Mouse (Mus musculus): ENCODE data around the gene Gramd1b.

The Gramd1b gene

DNA sequence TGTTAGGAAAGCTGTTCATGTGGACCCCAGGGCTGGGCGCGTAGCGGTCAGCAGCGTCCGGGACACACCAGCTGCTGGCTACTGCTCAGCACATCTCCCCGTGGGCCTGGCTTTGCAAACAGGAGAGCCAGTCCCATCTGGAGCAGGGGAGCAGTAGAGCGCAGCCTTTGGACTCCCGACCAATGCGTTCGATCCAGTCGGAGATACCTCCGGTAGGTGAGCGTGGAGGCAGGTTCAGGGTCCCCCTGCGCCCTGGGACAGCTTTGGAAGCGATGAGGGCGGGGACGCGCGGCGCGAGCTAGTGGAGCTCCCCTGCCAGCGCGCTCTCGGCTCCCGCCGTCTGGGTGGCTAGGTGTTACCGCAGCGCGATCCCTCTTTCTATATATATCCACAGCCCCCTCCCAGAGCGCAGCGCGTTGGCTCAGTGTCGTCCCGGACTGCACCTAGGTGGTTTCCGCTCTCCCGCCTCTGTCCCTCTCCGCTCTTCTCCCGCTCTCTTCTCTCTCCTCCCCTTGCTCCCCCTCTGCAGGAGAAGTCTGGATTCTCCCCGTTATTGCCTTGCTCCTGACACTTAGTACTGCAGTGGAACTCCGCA is at the start of gene Gramd1b:
TSS of gene Gramd1b (minus strand) at position 357 of the 595 bp plus-strand sequence.
- ChIA-PET POLR2A (interaction anchor here in 1 of 4 experiments (1.5 kb wide), 1 partner anchor 8 kb away, joined by 4 read pairs; no protein-coding TSS in a partner anchor), CTCF (interaction anchor here in 1 of 4 experiments (0.6 to 1.0 kb wide), 3 partner anchors 64 to 219 kb away, joined by 3 to 4 read pairs (median 3); no protein-coding TSS in a partner anchor)

DNA sequence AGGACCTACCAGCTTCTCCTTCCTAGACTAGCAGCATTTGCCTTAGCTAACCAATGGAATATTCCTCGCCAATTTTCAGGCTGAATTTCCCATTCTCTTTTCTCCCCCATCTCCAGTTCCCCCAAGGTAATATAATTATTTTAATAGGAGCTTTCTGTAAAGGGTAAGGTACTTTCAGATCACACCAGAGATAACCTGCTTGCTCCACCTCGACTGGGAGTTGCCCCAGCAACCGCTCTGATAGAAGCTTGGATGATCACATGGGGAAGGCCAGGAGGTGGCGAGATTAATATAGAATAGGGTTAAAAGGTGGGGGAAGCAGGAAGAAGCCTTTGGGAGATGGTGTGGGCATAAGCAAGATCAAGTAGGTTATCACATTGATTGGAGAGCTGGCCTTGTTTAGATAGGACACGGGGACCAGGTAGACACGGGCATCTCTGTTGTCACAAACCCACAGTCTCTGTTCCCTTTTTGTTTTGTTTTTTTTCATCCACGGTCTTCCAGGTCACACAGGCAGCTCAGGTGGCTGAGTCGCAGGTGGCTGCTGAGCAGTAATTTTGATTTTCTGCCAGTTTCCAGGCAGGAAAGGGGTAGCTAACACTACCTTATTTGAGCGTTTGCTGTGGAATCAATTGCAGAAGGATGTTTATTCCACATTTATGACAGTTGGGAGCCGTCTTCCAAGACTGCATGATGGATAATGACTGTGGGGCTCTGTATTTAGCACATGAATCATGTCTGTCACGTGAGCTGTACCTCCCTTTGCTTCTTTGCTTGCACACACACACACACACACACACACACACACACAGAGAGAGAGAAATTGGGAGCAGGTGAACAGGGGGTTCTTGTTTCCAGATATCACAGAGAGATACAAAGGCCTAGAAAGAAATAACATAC is 47.8 kb upstream of the Gramd1b start:
- ChIA-PET POLR2A (interaction anchor here in 2 of 4 experiments (0.5 to 0.6 kb wide), 2 partner anchors 170 to 212 kb away, joined by 3 to 4 read pairs; no protein-coding TSS in a partner anchor), CTCF (interaction anchor here in 2 of 4 experiments (0.7 kb wide), 2 partner anchors 38 to 1211 kb away, joined by 3 to 10 read pairs; no protein-coding TSS in a partner anchor)

DNA sequence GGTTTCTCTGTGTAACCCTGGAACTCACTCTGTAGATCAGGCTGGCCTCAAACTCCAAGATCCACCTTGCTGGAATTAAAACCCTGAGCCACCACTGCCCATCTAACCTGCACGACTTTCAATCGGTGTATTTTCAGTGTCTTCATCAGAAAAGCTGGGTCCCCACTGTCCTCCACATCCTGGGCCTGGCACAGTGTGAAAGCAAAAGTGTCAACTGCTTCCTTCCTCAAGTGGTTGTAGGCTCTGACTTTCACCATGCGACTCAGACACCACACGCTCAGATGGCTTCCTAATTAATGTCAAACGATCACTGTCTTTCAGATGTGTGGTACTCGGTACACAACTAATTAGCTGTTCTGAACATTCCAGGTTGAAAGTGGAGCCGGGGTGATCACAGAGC is 45.9 kb upstream of the Gramd1b start:
- POLR2A ChIA-PET: no interaction called here
- CTCF ChIA-PET: no interaction called here

DNA sequence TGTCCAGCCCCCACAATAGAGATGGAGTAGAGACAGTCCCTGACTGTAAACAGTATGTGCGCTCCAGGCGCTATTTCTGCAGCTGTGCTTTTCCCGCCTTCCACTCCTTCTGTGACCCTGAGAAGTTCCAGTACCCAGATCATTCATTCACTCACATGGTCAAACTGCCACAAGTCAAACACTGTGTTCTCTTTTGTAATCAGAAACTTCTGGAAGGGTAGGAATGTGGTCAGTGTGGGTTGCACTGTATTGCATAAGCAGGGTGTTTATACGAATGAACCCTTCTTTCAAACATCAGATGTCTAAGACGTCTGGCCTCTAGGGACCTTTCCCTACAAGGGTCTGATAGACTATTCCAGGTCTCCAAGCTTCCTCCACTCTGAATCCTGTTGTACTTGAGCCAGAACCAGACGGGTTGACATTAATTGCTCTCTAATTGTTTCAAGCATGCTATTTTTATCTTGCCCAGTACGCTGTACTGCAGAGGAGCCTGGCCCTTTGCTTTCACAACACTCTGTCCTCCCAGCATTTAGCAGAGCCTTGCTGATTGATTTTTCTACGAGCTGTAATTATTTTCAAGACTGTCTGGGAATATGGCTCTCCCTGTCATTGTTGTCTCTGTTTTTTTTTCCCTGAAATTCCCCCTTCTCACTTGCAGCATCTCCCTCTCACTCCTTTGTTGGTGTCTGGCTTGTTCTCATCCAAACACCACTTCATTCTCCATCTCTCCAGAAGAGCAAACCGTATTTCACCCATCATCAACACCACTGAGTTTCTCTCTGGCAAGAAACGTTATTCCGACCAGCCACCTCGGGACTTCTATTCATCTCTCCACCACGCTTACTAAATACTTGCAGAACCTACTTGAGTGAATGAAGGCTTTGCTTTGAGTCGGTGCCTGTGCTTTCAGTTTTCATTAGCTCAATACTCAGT is 44.1 kb upstream of the Gramd1b start:
- CTCF ChIA-PET: no interaction called here
- POLR2A ChIA-PET: interaction anchor here in 1 of 4 experiments (1.2 kb wide), 1 partner anchor 41 kb away, joined by 3 read pairs; no protein-coding TSS in a partner anchor

DNA sequence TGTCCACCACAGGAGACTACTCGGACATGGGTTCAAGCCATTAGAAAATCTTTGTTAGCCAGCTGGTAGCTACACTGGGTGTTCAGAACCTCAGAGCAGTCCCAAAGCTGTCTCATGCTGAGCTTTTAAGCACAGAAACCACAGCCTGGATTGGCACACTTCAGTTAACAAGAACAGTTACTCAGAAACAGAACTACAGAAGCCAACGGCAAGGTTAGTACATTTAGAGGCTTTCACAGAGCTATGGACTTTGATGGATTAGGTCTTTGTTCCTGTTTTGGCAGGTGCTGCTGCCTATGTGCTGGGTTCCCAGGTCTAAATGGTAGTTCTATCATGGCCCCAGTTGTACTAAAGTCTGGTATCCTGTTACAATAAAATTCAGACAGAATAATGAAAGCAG is 40.1 kb upstream of the Gramd1b start:
- POLR2A ChIA-PET: interaction anchor here in 2 of 4 experiments (0.6 to 1.7 kb wide), 3 partner anchors 8 to 37 kb away, joined by 3 to 5 read pairs (median 3); no protein-coding TSS in a partner anchor
- CTCF ChIA-PET: no interaction called here

DNA sequence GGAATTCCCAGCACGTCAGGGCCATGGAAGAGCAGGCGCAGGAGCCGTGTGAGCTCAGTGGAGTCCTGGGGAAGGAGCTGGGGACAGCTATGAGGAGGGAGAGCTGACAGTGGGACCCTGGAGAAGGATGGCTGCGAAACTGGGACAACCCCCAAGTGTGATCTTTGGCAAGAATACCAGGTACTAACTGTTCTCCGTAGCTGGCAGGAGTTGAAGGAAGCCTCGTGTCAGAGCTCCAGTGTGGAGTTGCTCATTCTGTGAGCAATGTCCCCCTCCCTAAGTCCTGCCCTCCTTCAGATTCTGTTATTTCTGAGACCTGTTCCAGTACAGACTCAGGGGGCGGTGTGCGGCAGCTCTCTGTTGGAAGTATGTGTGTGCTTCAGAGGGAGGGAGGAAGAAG is 36.9 kb upstream of the Gramd1b start:
- ChIA-PET POLR2A (interaction anchor here in 2 of 4 experiments (0.6 to 2.3 kb wide), 3 partner anchors 10 to 86 kb away, joined by 3 to 9 read pairs (median 3); no protein-coding TSS in a partner anchor), CTCF (interaction anchor here in 1 of 4 experiments (1.5 kb wide), 1 partner anchor 15 kb away, joined by 4 read pairs; no protein-coding TSS in a partner anchor)

DNA sequence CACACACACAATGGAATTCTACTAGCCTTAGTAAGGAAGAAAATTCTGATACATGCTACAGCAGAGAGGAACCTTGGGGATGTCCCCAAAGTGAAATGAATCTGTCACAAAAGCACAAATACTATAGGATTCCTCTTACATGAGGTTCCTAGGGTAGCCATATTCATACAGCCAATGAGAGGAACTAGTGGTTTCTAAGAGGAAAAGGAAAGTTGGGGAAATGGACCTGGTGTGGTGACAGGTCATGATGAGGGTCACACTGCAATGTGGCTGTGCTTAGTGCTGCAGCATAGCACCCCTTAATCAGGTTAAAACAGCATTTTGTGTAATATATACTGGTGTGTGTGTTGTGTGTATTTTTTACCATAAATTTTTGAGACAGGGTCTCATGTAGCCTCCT is 32.6 kb upstream of the Gramd1b start:
- POLR2A ChIA-PET: interaction anchor here in 1 of 4 experiments (1.6 kb wide), 1 partner anchor 8 kb away, joined by 5 read pairs; no protein-coding TSS in a partner anchor

DNA sequence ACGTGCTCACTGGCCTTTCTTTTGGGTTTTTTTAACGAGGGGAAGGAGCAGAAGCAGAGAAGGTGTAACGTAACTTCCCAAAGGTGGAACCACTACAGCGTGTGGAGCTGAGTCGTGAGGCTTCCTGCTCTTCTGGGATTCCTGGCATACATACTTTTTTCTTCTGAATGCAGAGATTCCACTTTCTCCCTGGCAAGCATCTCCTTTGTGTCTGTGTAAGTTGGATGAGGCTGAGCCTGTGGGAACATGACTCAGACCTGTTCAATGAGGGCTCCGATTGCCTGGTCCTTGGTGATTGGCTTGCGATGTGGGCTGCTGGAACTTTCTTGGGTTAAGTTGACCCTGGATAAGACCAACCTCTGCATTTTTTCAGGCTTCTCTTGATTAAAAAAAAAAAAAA is 28.5 kb upstream of the Gramd1b start:
- POLR2A ChIA-PET: interaction anchor here in 1 of 4 experiments (0.6 kb wide), 1 partner anchor 73 kb away, joined by 3 read pairs; no protein-coding TSS in a partner anchor
- CTCF ChIA-PET: interaction anchor here in 1 of 4 experiments (1.0 kb wide), 1 partner anchor 57 kb away, joined by 3 read pairs; no protein-coding TSS in a partner anchor

More for the DNA sequence above, 32.6 kb upstream of the Gramd1b start:
- CTCF ChIA-PET: no interaction called here

DNA sequence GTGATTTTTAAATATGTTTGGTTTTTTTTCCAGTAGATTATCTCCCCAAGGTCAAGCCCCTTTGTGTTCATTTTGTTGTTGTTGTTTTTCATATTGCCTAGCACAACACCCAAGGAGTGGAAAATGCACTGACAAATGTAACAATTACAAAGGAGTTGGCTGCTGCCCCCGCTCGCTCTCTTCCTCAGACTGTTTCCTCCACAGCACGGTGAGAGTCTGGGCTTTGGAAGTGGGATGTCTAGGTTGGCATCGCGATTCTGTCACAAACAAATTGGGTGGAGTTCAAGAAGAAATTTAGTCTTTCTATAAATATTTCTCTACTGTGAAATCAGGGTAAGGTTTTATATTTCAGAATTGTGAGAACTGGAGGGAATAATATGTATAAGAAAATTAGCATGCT is 26.6 kb upstream of the Gramd1b start:
- CTCF ChIA-PET: no interaction called here
- POLR2A ChIA-PET: no interaction called here

DNA sequence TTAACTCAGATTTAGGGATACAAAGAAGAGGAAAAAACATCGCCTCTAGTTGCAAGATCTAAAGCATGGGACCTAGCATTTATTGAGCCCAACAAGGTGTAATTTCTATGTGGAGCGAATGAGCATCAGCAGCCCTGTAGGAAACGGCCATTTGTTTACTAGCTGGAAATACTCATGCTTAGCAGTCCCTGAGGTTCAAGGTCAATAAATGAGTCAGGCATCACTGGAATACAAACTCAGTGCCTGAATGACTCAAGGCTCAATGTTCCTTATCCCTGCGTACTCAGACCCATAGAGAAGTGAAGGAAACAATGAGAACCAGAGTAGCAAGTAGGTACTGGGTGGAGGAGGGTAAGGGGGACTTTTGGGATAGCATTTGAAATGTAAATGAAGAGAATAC is 25.2 kb upstream of the Gramd1b start:
- CTCF ChIA-PET: no interaction called here

DNA sequence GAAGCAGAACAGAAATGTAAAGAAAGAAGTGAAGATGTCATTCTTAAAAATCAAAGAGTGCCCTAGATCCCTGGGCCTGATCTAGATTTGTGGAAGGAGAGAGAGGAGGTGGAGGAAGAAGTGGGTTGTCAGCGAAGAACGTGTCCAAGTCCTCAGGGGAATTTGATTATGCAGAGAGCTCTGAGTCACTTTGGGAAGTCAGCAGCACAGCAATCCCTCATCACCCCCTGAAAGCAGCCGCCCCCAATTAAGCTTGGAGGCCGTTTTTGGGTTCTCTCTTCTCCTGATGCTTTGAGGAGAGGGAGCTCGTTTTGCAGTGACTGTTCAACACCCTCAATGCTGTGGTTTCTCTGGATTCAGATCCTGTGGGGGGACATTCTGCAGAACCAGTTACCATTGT is 24.1 kb upstream of the Gramd1b start:
- ChIA-PET POLR2A (interaction anchor here in 1 of 4 experiments (0.7 kb wide), 1 partner anchor 550 kb away, joined by 3 read pairs; no protein-coding TSS in a partner anchor), CTCF (no interaction called here)

More for the DNA sequence above, 25.2 kb upstream of the Gramd1b start:
- POLR2A ChIA-PET: no interaction called here

DNA sequence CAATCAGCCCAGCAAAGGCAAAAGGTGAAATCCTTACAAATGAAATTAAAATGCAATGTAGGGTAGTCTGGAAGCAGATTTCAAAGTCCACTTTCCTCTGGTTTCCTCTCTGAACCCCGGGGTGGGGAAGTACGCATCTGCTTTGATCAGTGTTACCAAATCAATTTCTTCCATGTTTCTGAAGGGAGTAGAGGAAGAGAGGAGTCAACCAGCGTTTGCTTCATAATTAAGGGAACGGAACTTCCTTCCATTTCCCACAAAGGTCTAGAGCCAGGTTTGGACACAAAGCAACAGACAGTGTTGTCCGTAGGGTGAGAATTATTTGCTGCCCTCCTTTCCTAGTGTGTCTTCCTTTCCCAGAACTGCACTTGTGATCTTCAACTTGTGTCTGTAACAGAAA is 16.7 kb upstream of the Gramd1b start:
- ChIA-PET POLR2A (no interaction called here), CTCF (interaction anchor here in 1 of 4 experiments (0.7 kb wide), 1 partner anchor 9 kb away, joined by 3 read pairs; no protein-coding TSS in a partner anchor)

DNA sequence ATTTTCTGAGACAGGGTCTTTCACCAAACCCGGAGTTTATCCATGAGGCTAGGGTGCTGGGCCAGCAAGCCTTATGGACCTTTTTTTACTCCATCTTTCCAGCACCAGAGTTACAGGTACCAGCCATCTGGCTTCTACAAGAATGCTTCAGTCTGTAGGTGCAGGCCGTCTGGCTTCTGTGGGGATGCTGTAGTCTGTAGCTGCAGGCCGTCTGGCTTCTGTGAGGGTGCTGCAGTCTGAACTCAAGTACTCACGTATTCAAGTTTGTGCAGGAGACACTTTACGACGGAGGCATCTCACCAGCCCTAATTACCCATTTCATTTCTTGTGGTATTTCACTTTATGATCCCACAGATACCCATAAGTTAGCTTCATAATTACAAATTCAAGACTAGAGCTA is 14.0 kb upstream of the Gramd1b start:
- POLR2A ChIA-PET: no interaction called here
- CTCF ChIA-PET: interaction anchor here in 1 of 4 experiments (0.6 kb wide), 1 partner anchor 1011 kb away, joined by 5 read pairs; no protein-coding TSS in a partner anchor

DNA sequence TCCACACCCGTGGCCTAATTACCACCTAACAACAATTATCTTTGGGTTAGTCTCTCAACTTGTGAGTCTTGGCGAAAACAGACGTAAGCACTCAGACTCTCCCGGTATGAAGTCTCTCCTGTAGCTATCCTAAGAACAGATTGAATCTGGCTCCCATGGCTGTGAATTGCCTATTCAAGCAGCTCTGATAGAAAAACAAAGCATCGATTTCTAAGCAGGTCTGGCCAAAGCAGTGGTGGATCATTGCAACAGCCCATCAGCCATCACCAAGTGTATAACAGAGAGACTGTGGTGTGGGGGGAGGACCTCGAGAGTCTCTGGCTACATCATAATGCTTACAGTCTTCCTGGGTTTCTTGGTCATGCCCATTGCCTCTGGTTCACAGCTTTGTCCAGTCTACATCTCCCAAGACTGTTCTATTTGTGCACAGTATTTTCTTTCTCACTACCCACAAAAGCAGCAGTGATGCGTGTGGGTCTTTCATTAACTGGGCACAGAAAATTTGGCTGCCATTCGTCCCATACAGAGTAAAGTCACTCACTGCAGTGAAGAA is 8.5 kb upstream of the Gramd1b start:
- ChIA-PET CTCF (no interaction called here), POLR2A (interaction anchor here in 1 of 4 experiments (0.5 kb wide), 1 partner anchor 265 kb away, joined by 3 read pairs; no protein-coding TSS in a partner anchor)

DNA sequence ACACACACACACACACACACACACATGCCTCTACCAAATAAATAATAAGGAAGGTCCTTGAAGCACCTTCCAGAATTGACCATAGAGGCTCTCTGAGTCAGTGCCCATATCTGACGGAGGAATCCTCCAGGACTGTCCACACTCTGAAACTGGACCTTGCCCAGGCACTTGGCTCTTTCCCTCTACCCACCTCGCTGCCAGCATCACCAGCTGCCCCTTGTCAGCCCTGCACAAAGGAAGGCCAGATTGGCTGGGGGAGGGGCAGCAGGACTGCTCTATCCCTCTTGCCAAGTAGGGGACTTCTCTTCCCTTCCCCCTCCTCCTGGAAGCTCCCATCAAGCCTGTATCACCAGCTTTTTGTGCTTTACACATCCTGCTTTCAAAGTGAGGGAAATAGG is 6.5 kb upstream of the Gramd1b start:
- ChIA-PET CTCF (interaction anchor here in 1 of 4 experiments (0.6 kb wide), 1 partner anchor 69 kb away, joined by 3 read pairs; no protein-coding TSS in a partner anchor), POLR2A (no interaction called here)

DNA sequence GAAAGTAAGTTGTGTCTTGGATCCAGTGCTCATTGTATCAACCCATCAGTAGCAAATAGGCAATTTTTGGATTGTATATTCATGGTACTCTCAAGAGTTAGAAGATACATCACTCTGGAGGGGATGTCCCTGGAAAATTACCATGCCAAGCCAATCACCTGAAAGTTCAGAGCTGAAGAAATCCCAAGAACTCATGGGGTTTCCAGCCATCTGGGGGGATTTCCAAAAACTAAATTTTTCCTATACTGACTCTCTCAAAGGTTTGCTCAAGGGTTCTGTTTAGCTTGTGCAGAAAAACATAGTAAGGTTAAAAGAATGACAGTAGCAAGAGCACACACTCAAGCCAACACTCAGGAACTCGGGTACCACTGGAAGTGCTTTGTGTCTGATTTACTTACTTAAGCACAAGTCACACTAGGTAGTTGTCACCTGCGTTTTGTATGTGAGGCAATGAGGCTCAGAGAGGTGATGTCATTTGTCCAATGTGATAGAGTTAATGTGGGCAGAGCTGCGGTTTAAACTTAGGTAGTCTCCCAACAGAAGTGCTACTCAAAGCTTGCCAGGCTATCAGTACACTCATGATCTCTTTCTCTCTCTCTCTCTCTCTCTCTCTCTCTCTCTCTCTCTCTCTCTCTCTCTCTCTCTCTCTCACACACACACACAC is 6.0 kb upstream of the Gramd1b start:
- ChIA-PET CTCF (interaction anchor here in 2 of 4 experiments (0.6 kb wide), 2 partner anchors 69 to 198 kb away, joined by 3 to 7 read pairs; no protein-coding TSS in a partner anchor), POLR2A (interaction anchor here in 1 of 4 experiments (0.7 kb wide), 1 partner anchor 137 kb away, joined by 4 read pairs; no protein-coding TSS in a partner anchor)

DNA sequence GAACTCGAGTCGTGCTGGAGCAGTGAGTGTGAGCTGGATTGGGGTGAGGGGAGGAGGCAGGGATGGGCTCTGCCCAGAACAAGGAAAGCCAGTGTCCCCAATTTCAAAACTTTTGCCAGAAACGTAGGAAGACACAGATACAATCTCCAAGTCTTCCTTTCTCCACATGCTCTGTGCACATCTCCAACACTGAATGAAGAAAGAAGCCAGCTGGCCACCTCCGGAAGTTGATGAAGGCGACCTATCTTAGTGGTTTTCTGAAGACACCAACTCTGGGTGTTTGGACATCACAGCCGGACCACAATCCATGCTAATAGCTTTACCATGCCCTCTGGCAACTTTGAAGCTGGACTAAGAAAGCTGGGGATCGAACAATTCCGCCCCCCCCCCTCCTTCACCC is 647 bp downstream of the Gramd1b start:
- ChIA-PET POLR2A (interaction anchor here in 3 of 4 experiments (0.6 to 1.5 kb wide), 3 partner anchors 8 to 227 kb away, joined by 3 to 4 read pairs (median 4); no protein-coding TSS in a partner anchor), CTCF (interaction anchor here in 2 of 4 experiments (0.6 to 1.0 kb wide), 3 partner anchors 64 to 197 kb away, joined by 3 to 4 read pairs (median 3); no protein-coding TSS in a partner anchor)
